Mouse (Mus musculus) gastrocnemius, adult 2 months (tissue): ENCODE measurements around the gene Sema4d. TPM values are rescaled to one million over a fixed set of nuclear protein-coding genes. Genes with fewer than 3 reads are reported as not detected.
A peak's percentile ranks its signal among the peaks of the same experiment; 100 is the strongest.

Experiments used
- DNase-seq: peaks from one replicate; pipeline ENCODE4 v3.0.0; 2022
- H3K27ac ChIP-seq: fragments of 200-600 bp; 2 replicates; pipeline ENCODE4 v1.8.1; 2022; ENCODE audit warnings: mild to moderate bottlenecking
- H3K4me3 ChIP-seq: fragments of 200-600 bp; 2 replicates; pipeline ENCODE4 v1.8.1; 2022; ENCODE audit warnings: mild to moderate bottlenecking, moderate library complexity
- CTCF ChIP-seq: fragments of 200-600 bp; IDR thresholded peaks from 2 replicates; pipeline ENCODE4 v1.8.1; 2022; ENCODE audit warnings: antibody characterized with exemption, mild to moderate bottlenecking, moderate library complexity
- intact Hi-C: fragments of 180-260 bp; cut with DNase I; formaldehyde crosslinking; loops from one replicate; pipeline ENCODE4 v1.15.1; 2025
- total RNA-seq, 2 experiments: library from RNA; stranded (reverse); gene quantifications; 2 replicates each; pipeline ENCODE4 v1.2.3; 2021

Gene Sema4d
- total RNA-seq, 2 experiments from 2014 or later = 110 to 132 TPM

- intact Hi-C loops = no loop called here
- Histone ChIP-seq H3K27ac (no peak overlapping the region), H3K4me3 (no peak overlapping the region)
- no peak for DNase-seq
- no peak for TF ChIP-seq CTCF
Measured at GRCm38 (mm10) chr13:51738531-51739117, 54.9 kb downstream of the Sema4d start.

- intact Hi-C loops = no loop called here
- Histone ChIP-seq H3K4me3 (no peak overlapping the region), H3K27ac (no peak overlapping the region)
- no peak for TF ChIP-seq CTCF
- no peak for DNase-seq
Measured at GRCm38 (mm10) chr13:51737949-51738513, 55.5 kb downstream of the Sema4d start.

- DNase-seq = no peak
- no peak overlapping the region for H3K4me3 ChIP-seq
- intact Hi-C loops = no loop called here
- no peak overlapping the region for H3K27ac ChIP-seq
- no peak for TF ChIP-seq CTCF
Measured at GRCm38 (mm10) chr13:51737033-51737948, 56.3 kb downstream of the Sema4d start.

GRCm38 (mm10) chr13:51736007-51736911 is 57.3 kb downstream of the Sema4d start:
- intact Hi-C loops = no loop called here
- no peak overlapping the region for H3K4me3 ChIP-seq
- no peak for DNase-seq
- no peak for TF ChIP-seq CTCF
- H3K27ac ChIP-seq = no peak overlapping the region

GRCm38 (mm10) chr13:51734556-51734955 is 59.0 kb downstream of the Sema4d start:
- DNase-seq = no peak
- H3K4me3 ChIP-seq = no peak overlapping the region
- TF ChIP-seq CTCF = no peak
- no peak overlapping the region for H3K27ac ChIP-seq
- intact Hi-C loops = no loop called here

GRCm38 (mm10) chr13:51732097-51732664 is 61.4 kb downstream of the Sema4d start:
- no peak overlapping the region for H3K4me3 ChIP-seq
- DNase-seq = no peak
- no peak for TF ChIP-seq CTCF
- H3K27ac ChIP-seq = peak overlapping the region; percentile 87
- intact Hi-C loops = no loop called here

- Histone ChIP-seq H3K4me3 (no peak overlapping the region), H3K27ac (peak overlapping the region; percentile 87)
- intact Hi-C loops = loop anchor here (1.0 kb wide), 1 partner anchor 52 kb away; no protein-coding TSS in a partner anchor
- no peak; the same call in 1 of the 2 replicates for TF ChIP-seq CTCF
- DNase-seq = peak; percentile 86
Measured at GRCm38 (mm10) chr13:51731474-51731873, 62.1 kb downstream of the Sema4d start.

- no peak overlapping the region for H3K27ac ChIP-seq
- DNase-seq = no peak
- intact Hi-C loops = no loop called here
- TF ChIP-seq CTCF = peak; percentile 32; the same call in 1 of the 2 replicates
- H3K4me3 ChIP-seq = no peak overlapping the region
Measured at GRCm38 (mm10) chr13:51729887-51730361, 63.6 kb downstream of the Sema4d start.

- TF ChIP-seq CTCF = no peak
- intact Hi-C loops = no loop called here
- Histone ChIP-seq H3K4me3 (no peak overlapping the region), H3K27ac (no peak overlapping the region)
- no peak for DNase-seq
Measured at GRCm38 (mm10) chr13:51727364-51727763, 66.2 kb downstream of the Sema4d start.

GRCm38 (mm10) chr13:51725926-51726574 is 67.5 kb downstream of the Sema4d start:
- Histone ChIP-seq H3K4me3 (no peak overlapping the region), H3K27ac (no peak overlapping the region)
- intact Hi-C loops = no loop called here
- no peak for TF ChIP-seq CTCF
- DNase-seq = no peak

GRCm38 (mm10) chr13:51725446-51725845 is 68.1 kb downstream of the Sema4d start:
- TF ChIP-seq CTCF = no peak
- intact Hi-C loops = no loop called here
- no peak overlapping the region for H3K4me3 ChIP-seq
- no peak overlapping the region for H3K27ac ChIP-seq
- DNase-seq = no peak

- H3K27ac ChIP-seq = no peak overlapping the region
- H3K4me3 ChIP-seq = no peak overlapping the region
- DNase-seq = no peak
- intact Hi-C loops = no loop called here
- TF ChIP-seq CTCF = no peak
Measured at GRCm38 (mm10) chr13:51724566-51724965, 69.0 kb downstream of the Sema4d start.
